Mouse (Mus musculus) lung, postnatal 36 days (tissue): ENCODE measurements around the gene Med6.

ENCODE experiments used
- DNase-seq: peaks from one replicate; pipeline ENCODE4 v3.0.0; 2022; ENCODE audit warnings: mixed read lengths

Med6 gene

DNA sequence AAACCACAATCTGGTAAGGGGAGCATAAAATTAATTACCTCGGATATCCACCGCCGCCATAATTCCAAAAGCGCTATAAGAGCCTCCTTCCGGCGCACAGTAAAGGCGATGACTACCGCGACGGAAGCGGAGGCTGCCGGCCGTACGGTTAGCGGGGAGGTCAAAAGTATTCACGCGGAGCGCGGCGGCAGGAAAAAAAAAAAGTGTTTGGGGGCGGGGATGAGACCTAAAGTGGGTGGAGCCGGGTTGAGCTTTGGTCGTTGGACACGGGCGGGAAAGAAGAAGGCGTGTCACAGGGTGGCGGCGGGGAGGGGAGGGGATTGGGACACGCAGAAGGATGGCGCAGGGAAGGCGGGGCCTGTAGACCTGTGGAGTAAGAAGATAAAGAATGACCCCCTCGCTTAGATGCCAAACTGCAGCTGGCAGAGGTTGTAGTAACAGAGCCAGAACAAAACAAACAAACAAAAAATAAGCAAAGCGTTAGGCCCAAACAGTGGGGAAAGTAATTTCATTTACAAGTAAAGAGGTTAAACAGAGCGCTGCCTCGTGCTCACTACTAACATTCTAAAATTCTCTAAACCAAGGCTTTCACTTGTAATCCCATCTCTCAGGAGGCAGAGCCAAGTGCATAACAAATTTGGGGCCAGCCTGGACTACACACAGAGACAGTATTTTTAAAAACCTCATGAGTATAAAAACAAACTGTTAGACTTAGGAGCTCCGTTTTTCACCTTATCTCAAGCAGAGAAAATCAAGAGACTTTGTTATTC, at the start of gene Med6:
Gene Med6 (minus strand): TSS at position 107 of the 770 bp plus-strand sequence.
- peak; percentile 97 for DNase-seq

DNA sequence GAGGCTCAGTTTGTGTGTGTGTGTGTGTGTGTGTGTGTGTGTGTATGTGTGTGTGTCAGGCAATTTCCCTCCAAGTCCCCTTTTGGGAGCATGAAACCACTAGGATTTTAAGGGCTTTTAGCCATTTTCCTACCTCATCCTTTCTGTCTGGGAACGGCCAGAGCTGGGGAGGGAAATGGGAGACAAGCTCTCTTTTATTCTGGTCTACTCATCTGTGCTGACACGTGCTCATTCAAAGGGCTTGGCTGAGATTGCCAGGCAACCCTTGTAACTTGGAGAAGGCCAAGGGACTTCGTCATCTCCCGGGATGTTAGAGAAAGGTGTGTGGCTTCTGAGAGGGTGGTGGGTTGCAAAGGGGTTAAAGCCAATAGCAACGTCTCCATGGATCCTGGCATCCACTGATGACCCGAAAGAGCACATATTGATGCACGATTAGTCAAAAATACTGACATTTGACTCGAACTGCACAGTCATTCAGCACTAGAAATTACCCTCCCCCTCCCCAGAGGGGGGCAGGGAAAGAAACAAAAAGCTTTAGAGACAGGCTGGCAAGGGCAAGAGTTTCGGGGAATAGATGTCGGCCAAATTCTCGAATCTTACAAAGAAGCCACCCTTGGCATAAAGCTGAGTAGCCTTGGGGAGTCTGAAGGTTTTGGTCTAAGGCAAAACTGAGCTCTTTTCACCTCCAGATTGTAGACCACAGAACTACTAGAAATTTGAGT, 47.7 kb upstream of the Med6 start:
- no peak for DNase-seq

DNA sequence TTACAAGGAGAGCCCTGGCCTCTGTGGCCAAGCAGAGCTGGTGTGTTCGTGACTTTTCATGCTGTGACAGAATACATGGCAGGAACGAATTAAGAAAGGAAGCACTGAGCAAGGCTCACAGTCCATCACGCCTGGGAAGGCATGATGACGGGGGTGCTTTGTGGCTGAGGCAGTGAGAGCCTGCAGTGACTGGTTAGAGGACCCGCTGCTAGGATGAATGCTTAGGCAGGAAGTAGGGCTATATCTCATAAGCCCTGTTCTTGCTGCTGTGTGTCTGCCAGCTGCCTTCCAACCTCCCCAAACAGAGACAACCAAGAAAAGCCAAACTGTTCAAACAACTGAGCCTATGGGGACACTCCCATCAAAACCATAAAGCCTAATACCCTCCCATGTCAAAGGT, 45.8 kb upstream of the Med6 start:
- no peak for DNase-seq

DNA sequence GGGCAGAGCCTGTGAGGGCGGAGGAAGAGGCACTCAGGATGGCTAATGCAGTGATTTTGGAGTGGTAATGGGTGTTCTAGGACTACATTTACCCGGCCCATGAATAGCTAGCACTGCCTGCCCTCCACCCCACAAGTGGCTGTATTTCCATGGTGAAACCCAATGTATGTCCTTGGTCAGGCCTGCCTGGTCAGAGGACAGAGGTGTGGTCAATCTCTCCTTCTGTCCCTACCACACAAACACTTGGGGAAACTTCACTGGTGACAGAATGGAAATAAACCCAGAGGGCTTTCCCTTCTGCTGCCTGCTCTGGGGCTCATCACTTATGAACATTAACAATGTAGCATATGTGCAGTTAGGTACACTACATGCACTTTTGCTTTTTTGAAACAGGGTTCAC, 38.4 kb upstream of the Med6 start:
- DNase-seq, result no peak

DNA sequence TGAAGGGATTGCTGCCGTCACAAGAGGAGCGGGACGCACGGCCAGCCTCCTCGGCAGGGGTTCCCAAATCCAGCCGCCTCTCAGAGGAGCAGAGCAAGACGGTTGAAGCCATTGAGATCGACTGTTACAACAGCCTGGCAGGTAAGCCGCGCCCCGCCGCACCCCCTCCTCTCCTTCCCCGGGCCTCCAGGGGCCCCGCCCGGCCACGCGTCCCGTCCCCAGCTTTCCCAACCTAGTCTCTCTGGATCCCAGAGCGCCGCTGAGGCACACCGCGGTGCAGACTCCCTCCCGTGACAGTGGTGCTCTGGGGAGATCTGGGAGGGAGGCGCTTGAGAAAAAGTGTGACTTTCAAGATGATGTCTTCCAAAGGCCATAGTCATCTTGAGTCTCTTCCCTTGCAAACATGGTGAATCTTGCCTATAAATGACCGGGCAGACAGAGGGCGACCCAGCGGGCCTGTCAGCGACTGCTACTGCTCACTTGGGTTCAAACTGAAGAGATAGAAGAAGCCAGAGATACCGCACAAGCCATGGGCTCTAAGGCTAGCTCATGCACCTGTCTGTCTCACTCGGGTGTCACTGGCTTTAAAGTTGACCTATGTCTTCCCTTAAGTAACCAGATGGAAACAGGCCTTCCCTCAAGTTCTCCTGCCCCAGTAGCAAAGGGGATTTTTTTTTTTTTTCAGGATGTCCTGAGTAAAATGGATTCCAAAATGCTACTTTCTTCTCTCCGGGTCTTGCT, 37.0 kb upstream of the Med6 start:
- peak; percentile 31 for DNase-seq

- peak; percentile 37 for DNase-seq
These were observed 36.3 kb upstream of the Med6 start, which contains the start of gene Ttc9 for GRCm38 (mm10) chr12:81630915-81631660. TSS of gene Ttc9 (plus strand) at chr12:81631249.

DNA sequence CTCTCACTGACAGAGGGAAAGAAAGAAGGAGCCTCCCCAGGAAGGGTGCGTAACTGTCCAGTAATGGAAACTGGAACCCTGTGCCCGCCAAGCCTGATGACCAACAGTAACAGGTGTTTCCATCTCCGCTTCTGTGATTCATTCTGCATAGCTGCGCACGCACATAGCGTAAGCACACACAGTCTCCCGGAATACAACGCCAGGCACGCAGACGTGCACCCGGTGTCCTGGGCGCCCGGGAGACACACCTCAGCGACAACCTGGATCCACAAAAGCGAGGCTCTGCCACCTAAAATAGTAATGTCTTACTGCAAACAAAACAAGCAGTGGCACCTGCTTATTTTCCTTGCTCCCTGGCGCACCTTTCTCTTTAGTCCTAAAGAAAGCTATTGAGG, 35.7 kb upstream of the Med6 start:
- peak; percentile 64 for DNase-seq

DNA sequence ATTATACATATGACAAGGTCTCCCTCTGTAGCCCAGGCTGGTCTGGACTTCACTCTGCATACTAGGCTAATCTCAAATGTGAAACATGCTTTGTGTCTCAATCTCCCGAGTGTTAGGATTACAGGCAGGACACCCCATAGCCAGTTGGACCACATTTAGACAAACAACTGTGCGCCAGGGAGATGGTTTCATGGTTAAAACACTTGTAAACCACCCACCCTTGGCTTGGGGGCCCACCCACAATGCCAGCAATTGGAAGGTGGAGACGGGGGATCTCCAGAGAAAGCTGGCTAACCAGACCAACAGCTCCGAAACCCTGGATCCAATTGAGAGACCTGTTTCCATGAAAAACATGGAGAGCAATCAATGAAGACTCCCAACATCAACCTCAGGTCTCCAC, 33.3 kb upstream of the Med6 start:
- no peak for DNase-seq

- peak; percentile 58 for DNase-seq
These were observed 32.6 kb upstream of the Med6 start for GRCm38 (mm10) chr12:81627426-81627825.

- no peak for DNase-seq
These were observed 31.5 kb upstream of the Med6 start for GRCm38 (mm10) chr12:81626226-81626861.

DNA sequence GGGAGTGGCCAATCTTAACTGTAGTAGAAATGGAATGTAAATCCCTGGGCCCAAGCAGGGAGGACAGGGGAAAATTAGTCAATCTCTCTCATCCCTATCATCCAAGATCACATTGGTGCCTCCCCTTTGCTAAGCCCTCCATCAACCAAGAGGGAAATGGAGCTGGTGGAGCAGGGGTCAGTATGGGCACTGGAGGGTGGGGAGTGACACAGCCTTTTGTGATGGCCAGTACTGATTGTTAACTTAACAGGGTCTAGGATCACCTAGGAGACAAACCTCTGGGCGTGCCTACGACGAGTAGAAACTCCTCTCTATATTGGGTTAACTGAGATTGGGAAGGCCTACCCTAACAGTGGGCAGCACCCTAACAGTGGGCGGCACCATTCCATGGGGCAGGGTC, 28.6 kb upstream of the Med6 start:
- no peak for DNase-seq

- peak; percentile 90 for DNase-seq
These were observed 24.5 kb upstream of the Med6 start for GRCm38 (mm10) chr12:81619302-81619701.

GRCm38 (mm10) chr12:81616980-81617379, 22.2 kb upstream of the Med6 start:
- no peak for DNase-seq

GRCm38 (mm10) chr12:81615807-81616206, 21.0 kb upstream of the Med6 start:
- no peak for DNase-seq

- DNase-seq, result no peak
These were observed 14.6 kb upstream of the Med6 start for GRCm38 (mm10) chr12:81609445-81609844.

GRCm38 (mm10) chr12:81604995-81605784, 10.4 kb upstream of the Med6 start:
- no peak for DNase-seq

GRCm38 (mm10) chr12:81596547-81597262, 1.9 kb upstream of the Med6 start:
- DNase-seq, result no peak

- DNase-seq, result no peak
These were observed 26.4 kb downstream of the Med6 start, which contains the start of gene Adam21 for GRCm38 (mm10) chr12:81568374-81568773. TSS of gene Adam21 (minus strand) at chr12:81568474.

GRCm38 (mm10) chr12:81567931-81568330, 26.9 kb downstream of the Med6 start:
- DNase-seq, result no peak

DNA sequence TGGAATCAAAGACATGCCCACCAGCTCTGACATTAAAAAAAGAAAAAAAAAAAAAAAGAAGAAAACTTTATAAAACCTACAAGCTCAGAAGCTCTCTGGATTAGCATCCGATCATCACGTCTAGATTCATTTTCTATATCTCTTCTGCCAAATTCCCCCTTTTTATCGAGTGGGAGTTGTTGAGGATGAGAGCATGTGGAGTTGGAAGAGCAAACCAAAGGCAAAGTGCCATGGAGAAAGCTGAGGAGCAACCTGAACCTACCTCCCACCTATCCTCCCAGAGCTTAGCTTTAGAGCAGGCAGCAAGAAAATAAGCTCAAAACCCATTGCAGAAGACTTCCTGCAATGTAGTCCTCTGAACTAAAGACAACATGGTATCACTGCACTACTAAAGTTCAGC, 30.6 kb downstream of the Med6 start:
- no peak for DNase-seq

DNA sequence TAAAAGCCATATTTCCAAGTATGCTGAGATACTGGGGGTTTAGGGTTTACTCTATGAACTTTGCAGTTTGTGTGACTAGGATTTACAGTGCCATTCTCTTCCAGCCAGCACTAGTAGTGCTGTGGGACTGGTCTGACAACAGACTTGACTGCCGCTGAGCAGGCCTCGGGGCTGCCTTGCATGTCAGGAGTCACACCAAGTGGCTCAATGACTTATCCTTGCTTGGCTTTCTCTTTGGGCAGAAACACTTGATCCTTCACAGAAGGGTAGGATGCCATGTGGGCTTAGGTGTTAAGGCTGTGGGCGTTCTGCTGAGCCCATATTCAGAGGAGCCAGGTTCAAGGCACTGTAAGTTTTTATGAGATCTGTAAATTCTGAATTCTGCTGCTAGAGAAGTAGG, 45.5 kb downstream of the Med6 start:
- DNase-seq, result no peak
